Mouse (Mus musculus) kidney, postnatal 0 days (tissue): Measurements from ENCODE around the gene Tgif1. TPM values are rescaled to one million over a fixed set of nuclear protein-coding genes. Genes with fewer than 3 reads are reported as not detected.
A peak's percentile ranks its signal among the peaks of the same experiment; 100 is the strongest.

Experiments used
- ATAC-seq: fragments of 200-750 bp; cut with Nextera tagmentation; replicated peaks from 2 replicates; pipeline ENCODE4 v1.8.0; 2017; ENCODE audit warnings: low read depth, moderate number of reproducible peaks, moderate TSS enrichment, moderate library complexity; ENCODE audit not compliant: low FRiP score
- DNase-seq: peaks from one replicate; pipeline ENCODE4 v3.0.0-alpha.2; 2016; ENCODE audit warnings: low spot score
- H3K27ac ChIP-seq: fragments of 300-500 bp; sonication (generic); 2 replicates; pipeline ENCODE4 v1.5.1; 2014; ENCODE audit warnings: mild to moderate bottlenecking
- H3K27me3 ChIP-seq: fragments of 300-500 bp; sonication (generic); 2 replicates; pipeline ENCODE4 v1.6.1; 2014; ENCODE audit warnings: low read length, mixed read lengths; ENCODE audit not compliant: insufficient read depth
- H3K36me3 ChIP-seq: fragments of 300-500 bp; sonication (generic); 2 replicates; pipeline ENCODE4 v1.6.1; 2014; ENCODE audit warnings: low read length, mixed read lengths; ENCODE audit not compliant: insufficient read depth
- H3K4me1 ChIP-seq: fragments of 300-500 bp; sonication (generic); replicated peaks from 2 replicates; pipeline ENCODE4 v1.6.1; 2014; ENCODE audit warnings: antibody characterized with exemption, low read length, mixed read lengths; ENCODE audit not compliant: insufficient read depth
- H3K4me2 ChIP-seq: fragments of 300-500 bp; sonication (generic); 2 replicates; pipeline ENCODE4 v1.6.1; 2014; ENCODE audit warnings: mild to moderate bottlenecking, low read length, moderate library complexity, mixed read lengths
- H3K4me3 ChIP-seq: fragments of 300-500 bp; sonication (generic); replicated peaks from 2 replicates; pipeline ENCODE4 v1.5.1; 2014; ENCODE audit warnings: low read depth, low read length
- H3K9ac ChIP-seq: fragments of 300-500 bp; sonication (generic); 2 replicates; pipeline ENCODE4 v1.6.1; 2014; ENCODE audit warnings: low read depth, low read length
- H3K9me3 ChIP-seq: fragments of 300-500 bp; sonication (generic); replicated peaks from 2 replicates; pipeline ENCODE4 v1.6.1; 2016; ENCODE audit warnings: low read length, inconsistent platforms, mixed read lengths
- CTCF ChIP-seq: IDR thresholded peaks from 2 replicates; pipeline ENCODE4 v1.5.1; 2016; ENCODE audit warnings: antibody characterized with exemption, low read depth, mild to moderate bottlenecking, moderate library complexity
- WGBS: fragments of 180-500 bp; shearing (Covaris S2); extraction: QIAGEN DNeasy Blood & Tissue Kit; methylation state at CpG from one replicate; pipeline ENCODE4 v1.1.7; 2014; 5-methylcytosine and 5-hydroxymethylcytosine counted together
- polyA plus RNA-seq: library from polyadenylated mRNA; unstranded; fragments of >200 nt; fragmentation: Nextera tagmentation; extraction: Ambion mirVana; gene quantifications from 2 replicates; pipeline ENCODE4 v1.2.1, GENCODE M21; 2015

The Tgif1 gene
- polyA plus RNA-seq, 1 experiment from 2014 or later = 74.9 TPM

GRCm38 (mm10) chr17:70847751-70848510 lies 5.4 kb downstream of the Tgif1 start:
- Histone ChIP-seq H3K36me3 (peaks cover 19% of the 10 kb centered on the region), H3K27me3 (no peaks in the 10 kb centered on the region), H3K9ac (peak overlapping the region; percentile 88), H3K9me3 (no peaks in the 10 kb centered on the region), H3K27ac (peak overlapping the region; percentile 99), H3K4me1 (peaks cover 19% of the 10 kb centered on the region), H3K4me2 (peak overlapping the region; percentile 81), H3K4me3 (peak overlapping the region; percentile 89)
- TF ChIP-seq CTCF = no peak
- DNase-seq (peak; percentile 76), ATAC-seq (no peak)
- whole genome bisulfite sequencing = under 1% methylated on average over 17 of the region's 17 CpGs

GRCm38 (mm10) chr17:70847086-70847485 lies 6.3 kb downstream of the Tgif1 start:
- peak; percentile 93 for DNase-seq
- H3K27ac ChIP-seq = peak overlapping the region; percentile 63; the same call in 1 of the 2 replicates
- peak overlapping the region; percentile 89 for H3K4me3 ChIP-seq
- H3K4me2 ChIP-seq = peak overlapping the region; percentile 81
- peak; percentile 80 for TF ChIP-seq CTCF
- peaks cover 19% of the 10 kb centered on the region for H3K4me1 ChIP-seq
- 3% methylated on average over 4 of the region's 4 CpGs for WGBS
- H3K27me3 ChIP-seq = no peaks in the 10 kb centered on the region
- ATAC-seq = no peak
- no peaks in the 10 kb centered on the region for H3K9me3 ChIP-seq
- no peak overlapping the region; the same call in 1 of the 2 replicates for H3K9ac ChIP-seq
- H3K36me3 ChIP-seq = peaks cover 22% of the 10 kb centered on the region

- Histone ChIP-seq H3K27me3 (no peaks in the 10 kb centered on the region), H3K36me3 (peaks cover 28% of the 10 kb centered on the region), H3K27ac (peak overlapping the region; percentile 72), H3K4me2 (peak overlapping the region; percentile 81), H3K4me3 (no peak overlapping the region), H3K9me3 (no peaks in the 10 kb centered on the region), H3K9ac (no peak overlapping the region), H3K4me1 (peaks cover 19% of the 10 kb centered on the region)
- TF ChIP-seq CTCF = no peak
- 45% methylated on average over 8 of the region's 8 CpGs for WGBS
- no peak for ATAC-seq
- DNase-seq = no peak
These were observed 7.2 kb downstream of the Tgif1 start for GRCm38 (mm10) chr17:70846111-70846644.

- Histone ChIP-seq H3K9ac (no peak overlapping the region), H3K4me2 (peak overlapping the region; percentile 6; the same call in 1 of the 2 replicates), H3K27me3 (no peaks in the 10 kb centered on the region), H3K36me3 (peaks cover 31% of the 10 kb centered on the region), H3K4me3 (no peak overlapping the region), H3K27ac (peak overlapping the region; percentile 62), H3K4me1 (peaks cover 19% of the 10 kb centered on the region), H3K9me3 (no peaks in the 10 kb centered on the region)
- DNase-seq (peak; percentile 59), ATAC-seq (no peak; the same call in 1 of the 2 replicates)
- no peak for TF ChIP-seq CTCF
- WGBS = 62% methylated on average over 2 of the region's 2 CpGs
These were observed 7.8 kb downstream of the Tgif1 start for GRCm38 (mm10) chr17:70845543-70845942.

- Histone ChIP-seq H3K36me3 (peaks cover 35% of the 10 kb centered on the region), H3K4me3 (no peak overlapping the region), H3K27ac (peak overlapping the region; percentile 62), H3K4me2 (no peak overlapping the region), H3K27me3 (no peaks in the 10 kb centered on the region), H3K4me1 (peaks cover 19% of the 10 kb centered on the region), H3K9me3 (no peaks in the 10 kb centered on the region), H3K9ac (no peak overlapping the region)
- no peak for TF ChIP-seq CTCF
- WGBS = 53% methylated on average over 10 of the region's 10 CpGs
- ATAC-seq = no peak
- DNase-seq = peak; percentile 21
These were observed 8.4 kb downstream of the Tgif1 start for GRCm38 (mm10) chr17:70844971-70845370.

- no peak for TF ChIP-seq CTCF
- no peak for DNase-seq
- Histone ChIP-seq H3K27ac (no peak overlapping the region), H3K9ac (no peak overlapping the region), H3K36me3 (peaks cover 35% of the 10 kb centered on the region), H3K9me3 (no peaks in the 10 kb centered on the region), H3K4me2 (no peak overlapping the region), H3K4me1 (peaks cover 19% of the 10 kb centered on the region), H3K4me3 (no peak overlapping the region), H3K27me3 (no peaks in the 10 kb centered on the region)
- ATAC-seq = no peak
- WGBS = 48% methylated on average over 4 of the region's 4 CpGs
These were observed 10.1 kb downstream of the Tgif1 start for GRCm38 (mm10) chr17:70843252-70843651.
